Mouse (Mus musculus): ENCODE results near the gene Vhl. TPM values are rescaled to one million over a fixed set of nuclear protein-coding genes. Genes with fewer than 3 reads are reported as not detected.

Vhl gene
- polyA plus RNA-seq, 1 experiment = 66.7 TPM

GRCm38 (mm10) chr6:113638302-113639040 is 14.7 kb downstream of the Vhl start, which contains the start of gene Irak2:
Gene Irak2 (plus strand): TSS chr6:113638467.
- TF ChIP-seq CTCF (IDR thresholded peaks at IDR 0.05; ENCODE audit: control insufficient read depth, insufficient read depth, low read length) (peak; percentile 96), POLR2A (IDR thresholded peaks at IDR 0.05; ENCODE audit: borderline replicate concordance, control insufficient read depth, low read depth, low read length) (peak; percentile 93)
- WGBS = 3% methylated on average over 37 of the region's 37 CpGs

GRCm38 (mm10) chr6:113639201-113639600 is 15.4 kb downstream of the Vhl start:
- WGBS = 76% methylated on average over 4 of the region's 4 CpGs
- Histone ChIP-seq H3K4me3 (replicated peaks; ENCODE audit: control insufficient read depth, low read depth, low read length) (peak overlapping the region; percentile 37), H3K27ac (ENCODE audit: control insufficient read depth, insufficient read depth, low read depth, low read length, poor library complexity) (no peak overlapping the region), H3K4me1 (ENCODE audit: control insufficient read depth, insufficient read depth, low read length) (peaks cover 1% of the 10 kb centered on the region; the same call in 1 of the 2 replicates)
- TF ChIP-seq CTCF (IDR thresholded peaks at IDR 0.05; ENCODE audit: control insufficient read depth, insufficient read depth, low read length) (no peak), POLR2A (IDR thresholded peaks at IDR 0.05; ENCODE audit: borderline replicate concordance, control insufficient read depth, low read depth, low read length) (no peak)

More at GRCm38 (mm10) chr6:113638302-113639040, 14.7 kb downstream of the Vhl start, which contains the start of gene Irak2:
- Histone ChIP-seq H3K27ac (ENCODE audit: control insufficient read depth, insufficient read depth, low read depth, low read length, poor library complexity) (peak within 1 kb of the TSS; percentile 49), H3K4me3 (replicated peaks; ENCODE audit: control insufficient read depth, low read depth, low read length) (peak within 1 kb of the TSS; percentile 91), H3K4me1 (ENCODE audit: control insufficient read depth, insufficient read depth, low read length) (no peaks in the 10 kb centered on the region; the same call in 1 of the 2 replicates)

GRCm38 (mm10) chr6:113642605-113643004 is 18.8 kb downstream of the Vhl start:
- Histone ChIP-seq H3K27ac (ENCODE audit: control insufficient read depth, insufficient read depth, low read depth, low read length, poor library complexity) (no peak overlapping the region), H3K4me1 (ENCODE audit: control insufficient read depth, insufficient read depth, low read length) (peaks cover 3% of the 10 kb centered on the region; the same call in 1 of the 2 replicates), H3K4me3 (replicated peaks; ENCODE audit: control insufficient read depth, low read depth, low read length) (no peak overlapping the region)
- TF ChIP-seq CTCF (IDR thresholded peaks at IDR 0.05; ENCODE audit: control insufficient read depth, insufficient read depth, low read length) = no peak
- no peak for TF ChIP-seq POLR2A (IDR thresholded peaks at IDR 0.05; ENCODE audit: borderline replicate concordance, control insufficient read depth, low read depth, low read length)
- 91% methylated on average over 8 of the region's 8 CpGs for WGBS

GRCm38 (mm10) chr6:113643021-113643420 is 19.3 kb downstream of the Vhl start:
- 81% methylated on average over 4 of the region's 4 CpGs for WGBS
- Histone ChIP-seq H3K4me1 (ENCODE audit: control insufficient read depth, insufficient read depth, low read length) (peaks cover 3% of the 10 kb centered on the region; the same call in 1 of the 2 replicates), H3K27ac (ENCODE audit: control insufficient read depth, insufficient read depth, low read depth, low read length, poor library complexity) (no peak overlapping the region), H3K4me3 (replicated peaks; ENCODE audit: control insufficient read depth, low read depth, low read length) (no peak overlapping the region)
- TF ChIP-seq CTCF (IDR thresholded peaks at IDR 0.05; ENCODE audit: control insufficient read depth, insufficient read depth, low read length) (no peak), POLR2A (IDR thresholded peaks at IDR 0.05; ENCODE audit: borderline replicate concordance, control insufficient read depth, low read depth, low read length) (no peak)

GRCm38 (mm10) chr6:113643967-113644366 is 20.2 kb downstream of the Vhl start:
- 37% methylated on average over 2 of the region's 2 CpGs for WGBS
- Histone ChIP-seq H3K27ac (ENCODE audit: control insufficient read depth, insufficient read depth, low read depth, low read length, poor library complexity) (no peak overlapping the region; the same call in 1 of the 2 replicates), H3K4me1 (ENCODE audit: control insufficient read depth, insufficient read depth, low read length) (peaks cover 3% of the 10 kb centered on the region; the same call in 1 of the 2 replicates), H3K4me3 (replicated peaks; ENCODE audit: control insufficient read depth, low read depth, low read length) (no peak overlapping the region)
- TF ChIP-seq POLR2A (IDR thresholded peaks at IDR 0.05; ENCODE audit: borderline replicate concordance, control insufficient read depth, low read depth, low read length) (no peak), CTCF (IDR thresholded peaks at IDR 0.05; ENCODE audit: control insufficient read depth, insufficient read depth, low read length) (no peak)

GRCm38 (mm10) chr6:113644808-113645207 is 21.0 kb downstream of the Vhl start:
- 35% methylated on average over 8 of the region's 8 CpGs for WGBS
- H3K4me1 ChIP-seq (ENCODE audit: control insufficient read depth, insufficient read depth, low read length) = peaks cover 3% of the 10 kb centered on the region; the same call in 1 of the 2 replicates
- H3K4me3 ChIP-seq (replicated peaks; ENCODE audit: control insufficient read depth, low read depth, low read length) = no peak overlapping the region
- TF ChIP-seq CTCF (IDR thresholded peaks at IDR 0.05; ENCODE audit: control insufficient read depth, insufficient read depth, low read length) = no peak
- TF ChIP-seq POLR2A (IDR thresholded peaks at IDR 0.05; ENCODE audit: borderline replicate concordance, control insufficient read depth, low read depth, low read length) = no peak
- H3K27ac ChIP-seq (ENCODE audit: control insufficient read depth, insufficient read depth, low read depth, low read length, poor library complexity) = peak overlapping the region; percentile 23

GRCm38 (mm10) chr6:113649346-113650196 is 25.8 kb downstream of the Vhl start:
- peak overlapping the region; percentile 60 for H3K27ac ChIP-seq (ENCODE audit: control insufficient read depth, insufficient read depth, low read depth, low read length, poor library complexity)
- 52% methylated on average over 7 of the region's 7 CpGs for WGBS
- TF ChIP-seq POLR2A (IDR thresholded peaks at IDR 0.05; ENCODE audit: borderline replicate concordance, control insufficient read depth, low read depth, low read length) (no peak), CTCF (IDR thresholded peaks at IDR 0.05; ENCODE audit: control insufficient read depth, insufficient read depth, low read length) (no peak)
- H3K4me3 ChIP-seq (replicated peaks; ENCODE audit: control insufficient read depth, low read depth, low read length) = no peak overlapping the region
- H3K4me1 ChIP-seq (ENCODE audit: control insufficient read depth, insufficient read depth, low read length) = peaks cover 6% of the 10 kb centered on the region; the same call in 1 of the 2 replicates

GRCm38 (mm10) chr6:113650197-113650640 is 26.5 kb downstream of the Vhl start:
- Histone ChIP-seq H3K27ac (ENCODE audit: control insufficient read depth, insufficient read depth, low read depth, low read length, poor library complexity) (peak overlapping the region; percentile 60), H3K4me3 (replicated peaks; ENCODE audit: control insufficient read depth, low read depth, low read length) (no peak overlapping the region), H3K4me1 (ENCODE audit: control insufficient read depth, insufficient read depth, low read length) (peaks cover 7% of the 10 kb centered on the region; the same call in 1 of the 2 replicates)
- TF ChIP-seq POLR2A (IDR thresholded peaks at IDR 0.05; ENCODE audit: borderline replicate concordance, control insufficient read depth, low read depth, low read length) (no peak), CTCF (IDR thresholded peaks at IDR 0.05; ENCODE audit: control insufficient read depth, insufficient read depth, low read length) (no peak)
- 12% methylated on average over 4 of the region's 4 CpGs for WGBS
